Mouse (Mus musculus) CH12.LX (cell line): ENCODE measurements around the gene Gm3327.
"Not testable (repeated sequence)": the region's sequence is repeated elsewhere in the genome, so short reads cannot be mapped to it uniquely, and the experiment has no call there.

Experiments used
- CHD1 ChIP-seq: IDR thresholded peaks from 2 replicates; pipeline ENCODE4 v1.6.1; 2012; ENCODE audit warnings: low read depth, low read length, improper control_type of control experiment, inconsistent platforms
- CHD2 ChIP-seq: IDR thresholded peaks from 2 replicates; pipeline ENCODE4 v1.6.1; 2011; ENCODE audit warnings: low read length, improper control_type of control experiment
- CTCF ChIP-seq, 2 experiments: IDR thresholded peaks in 1 of 2; conservative IDR thresholded peaks in 1 of 2; 2 replicates each; pipeline ENCODE4 v1.5.1; 2011 to 2012; ENCODE audit warnings: low read depth in 2 of 2, low read length in 2 of 2, improper control_type of control experiment in 1 of 2, inconsistent platforms in 1 of 2, mild to moderate bottlenecking in 1 of 2, moderate library complexity in 1 of 2
- E2F4 ChIP-seq: IDR thresholded peaks from 2 replicates; pipeline ENCODE4 v1.6.1; 2011; ENCODE audit warnings: low read depth, low read length, improper control_type of control experiment; ENCODE audit not compliant: insufficient replicate concordance
- MAX ChIP-seq: IDR thresholded peaks from 2 replicates; pipeline ENCODE4 v1.6.1; 2011; ENCODE audit warnings: low read length, improper control_type of control experiment
- POLR2A ChIP-seq: IDR thresholded peaks from 2 replicates; pipeline ENCODE4 v1.6.1; 2011; ENCODE audit warnings: low read depth, mild to moderate bottlenecking, improper control_type of control experiment, low read length
- POLR2AphosphoS2 ChIP-seq: IDR thresholded peaks from 2 replicates; pipeline ENCODE4 v1.6.1; 2011; ENCODE audit warnings: low read depth, low read length, improper control_type of control experiment
- RCOR1 ChIP-seq: conservative IDR thresholded peaks from 2 replicates; pipeline ENCODE4 v1.6.1; 2012; ENCODE audit warnings: low read depth, mild to moderate bottlenecking, inconsistent platforms, low read length, improper control_type of control experiment
- TCF12 ChIP-seq: IDR thresholded peaks from 2 replicates; pipeline ENCODE4 v1.6.1; 2014; ENCODE audit warnings: low read depth, mild to moderate bottlenecking, inconsistent platforms, low read length, improper control_type of control experiment
- ZC3H11A ChIP-seq: IDR thresholded peaks from 2 replicates; pipeline ENCODE4 v1.6.1; 2012; ENCODE audit warnings: low read depth, mild to moderate bottlenecking, inconsistent platforms, low read length, improper control_type of control experiment
- ZKSCAN1 ChIP-seq: IDR thresholded peaks from 2 replicates; pipeline ENCODE4 v1.6.1; 2012; ENCODE audit warnings: low read depth, inconsistent platforms, low read length, improper control_type of control experiment, borderline replicate concordance
- ZMIZ1 ChIP-seq: IDR thresholded peaks from 2 replicates; pipeline ENCODE4 v1.6.1; 2012; ENCODE audit warnings: low read depth, mild to moderate bottlenecking, inconsistent platforms, low read length, improper control_type of control experiment

DNA sequence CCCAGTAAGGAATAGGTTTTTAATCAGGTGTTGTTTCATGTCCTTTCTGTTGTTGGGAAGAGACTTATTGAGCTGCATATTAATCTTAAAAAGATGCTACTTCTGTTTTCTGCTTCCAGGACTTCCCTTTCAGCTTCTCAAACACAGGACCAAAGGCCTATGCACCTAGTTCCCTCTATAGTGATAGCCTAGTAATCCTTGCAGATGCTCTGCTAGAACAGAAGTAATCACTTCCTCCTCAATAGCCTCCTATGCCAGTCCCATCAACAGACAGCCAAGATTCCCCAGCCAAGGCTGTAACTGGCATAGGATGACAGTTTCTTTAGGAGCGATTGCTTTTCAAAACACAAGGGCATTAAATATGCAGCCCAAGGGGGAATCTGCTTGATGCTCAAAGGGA is 37.1 kb upstream of the Gm3327 start:
- not testable (repeated sequence) for TF ChIP-seq ZKSCAN1; POLR2A; CTCF (conservative IDR thresholded peaks at IDR 0.05 in 1 of 2, IDR thresholded peaks at IDR 0.05 in 1 of 2; ENCODE audit: low read depth in 2 of 2, low read length in 2 of 2); ZMIZ1; E2F4; RCOR1; ZC3H11A; CHD2; CHD1; MAX; POLR2AphosphoS2; TCF12
